Mouse (Mus musculus) mouse trophoblast stem cell (cell line): Measurements from ENCODE around the gene Pdcd1.

Experiments
- in situ Hi-C, 2 experiments: fragments of 300-500 bp; cut with MseI, MboI; formaldehyde crosslinking; loops; 2 replicates in 1 of 2; 3 replicates in 1 of 2; pipeline ENCODE4 v1.15.1; 2025

The Pdcd1 gene

GRCm38 (mm10) chr1:94033075-94033602 lies 19.2 kb downstream of the Pdcd1 start:
- in situ Hi-C loops = no loop called here

GRCm38 (mm10) chr1:94028741-94029140 lies 23.6 kb downstream of the Pdcd1 start:
- in situ Hi-C loops = no loop called here

- in situ Hi-C loops = no loop called here
Observed at GRCm38 (mm10) chr1:94027506-94028108, 24.7 kb downstream of the Pdcd1 start.

- in situ Hi-C loops = no loop called here
Observed at GRCm38 (mm10) chr1:94020151-94020550, 32.2 kb downstream of the Pdcd1 start, which contains the start of gene Neu4. Gene Neu4 (plus strand): TSS chr1:94020451.

- in situ Hi-C loops = no loop called here
Observed at GRCm38 (mm10) chr1:94011643-94012042, 40.7 kb downstream of the Pdcd1 start.

DNA sequence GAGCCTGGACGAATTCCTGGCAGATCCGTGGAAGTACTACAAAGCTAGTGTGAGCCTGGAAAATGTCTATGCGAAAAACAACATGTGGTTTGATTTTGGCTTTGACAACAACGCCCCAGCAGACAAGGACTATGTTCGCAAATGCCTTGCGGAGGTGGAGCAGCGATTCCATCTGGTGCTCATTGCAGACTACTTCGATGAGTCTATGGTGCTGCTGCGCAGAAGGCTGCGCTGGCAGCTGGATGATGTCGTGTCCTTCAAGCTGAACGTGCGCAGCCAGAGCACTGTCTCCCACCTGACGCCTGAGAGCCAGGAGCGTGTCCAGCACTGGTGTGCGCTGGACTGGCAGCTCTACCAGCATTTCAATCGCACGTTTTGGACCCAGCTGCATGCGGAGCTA lies 43.5 kb downstream of the Pdcd1 start:
- in situ Hi-C loops = loop anchor here in 1 of 2 experiments (10.0 kb wide), 1 partner anchor 66 kb away; no protein-coding TSS in a partner anchor

DNA sequence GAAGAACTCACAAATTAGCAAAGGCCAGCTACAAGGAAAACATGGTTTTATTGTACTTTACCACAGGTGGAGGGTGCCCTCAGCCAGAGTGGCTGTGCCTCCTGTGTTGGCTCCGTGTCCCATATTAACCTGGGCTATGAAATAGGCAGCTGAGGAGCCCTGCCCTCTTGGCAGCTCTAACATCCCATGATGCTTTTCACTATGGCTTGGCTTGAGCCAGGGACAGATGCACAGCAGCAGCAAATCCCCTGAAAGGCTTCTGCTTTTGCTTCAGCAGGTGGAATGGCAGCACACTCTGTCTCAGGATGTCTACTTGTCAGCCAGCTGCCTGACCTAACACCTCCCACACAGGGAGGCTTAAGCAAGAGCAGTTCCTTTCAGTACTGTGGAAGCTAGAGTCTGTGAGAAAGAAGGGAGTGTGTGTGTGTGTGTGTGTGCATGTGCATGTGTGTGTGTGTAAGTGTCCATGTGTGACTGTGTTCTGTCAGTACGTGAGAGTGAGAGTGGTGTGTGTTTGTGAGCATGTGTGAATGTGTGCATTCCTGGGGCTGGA lies 46.3 kb downstream of the Pdcd1 start:
- in situ Hi-C loops = loop anchor here in 1 of 2 experiments (10.0 kb wide), 1 partner anchor 69 kb away; no protein-coding TSS in a partner anchor

GRCm38 (mm10) chr1:94001023-94001422 lies 51.3 kb downstream of the Pdcd1 start:
- in situ Hi-C loops = loop anchor here in 1 of 2 experiments (10.0 kb wide), 1 partner anchor 74 kb away; no protein-coding TSS in a partner anchor

- in situ Hi-C loops = loop anchor here (10.0 kb wide), 1 partner anchor 137 kb away; no protein-coding TSS in a partner anchor
Observed at GRCm38 (mm10) chr1:93991491-93991890, 60.9 kb downstream of the Pdcd1 start.

DNA sequence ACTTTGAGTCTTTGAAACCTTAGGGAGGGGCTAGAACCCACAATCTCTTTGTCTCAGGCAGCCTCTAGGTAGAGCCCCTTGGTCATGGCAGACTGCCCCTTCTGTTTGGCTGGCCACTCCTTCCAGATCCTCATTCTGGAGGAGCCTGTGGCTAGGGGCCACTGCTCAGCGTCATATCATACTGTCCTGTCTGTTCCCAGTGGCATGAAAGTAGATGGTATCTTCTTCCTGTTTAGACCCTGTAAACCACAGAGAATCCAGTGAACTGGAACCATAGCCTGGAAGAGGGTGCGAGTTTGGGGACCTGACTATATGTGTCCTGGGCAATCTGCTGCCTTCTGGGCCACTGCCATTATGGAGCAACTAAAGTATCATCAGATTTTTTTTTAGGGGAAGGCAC lies 61.3 kb downstream of the Pdcd1 start:
- in situ Hi-C loops = loop anchor here (10.0 kb wide), 1 partner anchor 136 kb away; no protein-coding TSS in a partner anchor

GRCm38 (mm10) chr1:93990209-93990608 lies 62.1 kb downstream of the Pdcd1 start, which contains the start of gene Gal3st2c:
Gene Gal3st2c (plus strand): TSS chr1:93990509.
- in situ Hi-C loops = loop anchor here (10.0 kb wide), 1 partner anchor 135 kb away; no protein-coding TSS in a partner anchor

- in situ Hi-C loops = no loop called here
Observed at GRCm38 (mm10) chr1:93988786-93989185, 63.6 kb downstream of the Pdcd1 start.
